Mouse (Mus musculus): ENCODE data around the gene Myo16.
A peak's percentile ranks its signal among the peaks of the same experiment; 100 is the strongest.

The Myo16 gene

DNA sequence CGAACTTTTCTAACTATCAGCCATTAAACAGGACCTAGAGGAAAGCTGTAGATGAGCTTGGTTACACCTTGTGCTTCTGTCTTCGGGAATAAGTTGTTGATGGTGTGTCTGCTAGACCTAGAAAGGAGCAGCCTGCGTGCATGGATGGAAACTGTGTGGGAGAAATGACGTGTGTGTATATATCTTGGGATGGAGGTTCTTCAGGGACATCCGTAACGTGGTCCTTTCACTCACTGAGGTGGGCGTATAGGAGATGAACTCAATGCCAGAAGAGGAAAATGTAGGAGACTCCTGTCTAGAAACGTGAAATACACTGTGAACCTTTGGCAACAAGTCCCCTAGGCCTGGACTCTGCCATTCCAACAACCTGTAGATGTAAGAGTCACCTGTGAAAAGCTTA lies 392.8 kb downstream of the Myo16 start:
- no peak for DNase-seq (ENCODE audit: low read depth, low spot score)

DNA sequence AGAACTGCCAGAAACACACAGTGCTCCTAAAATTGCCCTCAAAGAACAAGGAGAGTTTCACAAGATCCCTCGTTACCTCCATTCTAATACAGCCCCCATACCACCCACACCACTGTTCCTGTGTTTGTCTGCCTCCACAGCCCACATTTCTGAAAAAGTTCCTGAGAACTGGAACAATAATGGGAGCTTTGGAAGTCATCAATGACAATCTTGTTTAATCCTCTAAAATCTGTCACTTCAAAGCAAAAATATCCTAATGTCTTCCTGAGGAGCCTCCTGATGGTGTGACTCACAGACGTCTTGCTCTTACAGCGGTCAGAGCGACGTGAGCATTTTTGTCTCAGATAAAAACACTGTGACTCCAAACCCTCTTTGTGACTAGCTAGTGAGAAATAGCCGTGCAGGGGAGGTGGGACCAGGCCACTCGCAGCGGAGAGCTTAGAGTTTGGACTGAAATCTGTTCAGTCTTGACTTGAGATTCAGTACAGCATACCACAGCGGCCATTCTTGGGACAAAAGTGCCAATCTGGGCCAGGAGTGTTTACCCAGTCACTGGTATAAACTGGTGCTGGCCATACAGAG lies 394.4 kb downstream of the Myo16 start:
- no peak for DNase-seq (ENCODE audit: low read depth, low spot score)

DNA sequence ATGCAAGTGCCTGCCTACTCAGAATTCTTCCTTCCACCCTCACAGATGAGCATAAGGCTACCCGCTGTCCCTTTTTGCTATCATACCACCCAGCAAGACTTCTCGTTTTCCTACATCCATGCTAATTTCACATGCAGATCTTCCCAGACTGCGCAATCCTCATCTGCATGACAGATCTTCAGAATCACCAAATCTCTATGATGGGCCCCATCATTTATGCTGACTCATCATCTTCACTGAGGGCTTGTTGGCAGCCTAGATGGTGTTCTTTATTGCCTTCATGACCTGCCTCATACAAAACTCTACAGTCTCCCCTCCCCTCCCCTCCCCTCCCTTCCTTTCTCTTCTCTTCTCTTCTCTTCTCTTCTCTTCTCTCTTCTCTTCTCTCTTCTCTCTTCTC lies 395.7 kb downstream of the Myo16 start:
- DNase-seq (ENCODE audit: low read depth, low spot score): no peak

DNA sequence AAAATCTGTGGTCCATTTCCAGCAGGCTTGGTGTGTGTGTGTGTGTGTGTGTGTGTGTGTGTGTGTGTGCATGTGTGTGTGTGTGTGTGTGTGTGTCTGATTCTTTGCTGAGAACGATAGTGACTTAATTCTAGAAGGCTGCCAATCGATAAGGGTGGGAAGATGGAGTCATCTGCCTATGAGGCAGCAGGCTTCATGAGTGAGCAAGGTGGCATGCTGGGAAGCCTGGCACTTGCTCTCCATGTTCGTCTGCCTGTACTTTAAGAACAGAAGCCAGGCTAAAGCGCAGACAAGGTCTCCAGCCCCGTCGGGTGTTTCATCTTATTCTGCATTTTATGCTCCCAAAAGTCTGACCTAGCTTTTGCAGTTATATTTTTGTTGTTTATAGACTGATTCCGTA lies 404.2 kb downstream of the Myo16 start:
- no peak for DNase-seq (ENCODE audit: low read depth, low spot score)

DNA sequence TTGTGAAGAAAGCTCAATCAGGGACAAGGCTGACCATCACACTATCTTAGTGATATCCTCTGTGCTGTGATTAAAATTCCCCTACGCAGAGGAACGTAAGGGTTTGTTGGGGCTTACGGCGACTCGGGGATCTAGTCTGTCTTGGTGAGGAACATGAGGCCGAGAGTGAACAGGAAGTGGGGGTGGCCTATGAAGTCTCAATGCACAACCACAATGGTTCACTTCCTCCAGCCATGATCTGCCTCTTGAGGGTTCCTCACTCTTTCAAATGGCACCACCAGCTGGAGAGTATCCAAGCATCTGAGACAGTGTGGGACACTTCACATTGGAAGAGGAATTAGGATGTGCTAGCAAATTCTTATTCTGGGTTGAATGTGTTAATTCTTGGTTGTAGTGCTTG lies 405.8 kb downstream of the Myo16 start:
- DNase-seq (ENCODE audit: low read depth, low spot score): no peak

DNA sequence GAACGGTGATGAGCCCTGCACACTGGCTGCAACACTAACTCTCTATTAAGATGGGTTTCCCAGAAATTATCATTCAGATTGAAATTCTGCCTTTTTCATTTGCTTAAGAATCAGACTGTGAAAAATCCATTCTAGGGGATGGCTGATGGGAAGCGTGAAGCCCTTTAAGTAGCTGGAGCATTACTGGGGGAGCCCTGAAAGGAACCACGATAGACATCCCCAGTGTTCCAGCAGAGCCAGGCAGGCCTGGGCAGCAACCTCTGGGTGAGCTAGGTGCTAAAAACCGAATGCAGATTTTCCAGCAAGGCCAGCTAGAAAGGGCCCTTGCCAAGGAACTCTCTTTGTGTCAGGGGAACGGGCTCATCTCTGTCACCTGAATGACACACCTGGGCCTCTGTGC lies 407.9 kb downstream of the Myo16 start:
- no peak for DNase-seq (ENCODE audit: low read depth, low spot score)

DNA sequence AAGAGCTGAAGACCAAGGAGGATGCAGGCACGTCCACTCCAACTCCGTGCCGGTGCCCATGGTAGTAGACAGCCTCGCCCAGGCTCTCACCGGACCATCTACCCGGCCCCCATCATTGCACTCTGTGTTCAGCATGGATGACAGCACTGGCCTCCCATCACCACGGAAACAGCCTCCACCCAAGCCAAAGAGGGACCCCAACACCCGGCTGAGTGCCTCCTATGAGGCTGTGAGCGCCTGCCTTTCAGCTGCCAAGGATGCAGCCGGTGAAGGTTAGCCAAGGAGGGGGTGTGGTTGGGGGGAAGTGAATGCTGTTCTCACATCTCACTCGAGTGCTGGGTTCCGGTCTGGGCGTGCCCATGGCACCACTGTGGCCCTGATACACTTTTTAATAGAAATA lies 408.3 kb downstream of the Myo16 start:
- DNase-seq (ENCODE audit: low read depth, low spot score): no peak

DNA sequence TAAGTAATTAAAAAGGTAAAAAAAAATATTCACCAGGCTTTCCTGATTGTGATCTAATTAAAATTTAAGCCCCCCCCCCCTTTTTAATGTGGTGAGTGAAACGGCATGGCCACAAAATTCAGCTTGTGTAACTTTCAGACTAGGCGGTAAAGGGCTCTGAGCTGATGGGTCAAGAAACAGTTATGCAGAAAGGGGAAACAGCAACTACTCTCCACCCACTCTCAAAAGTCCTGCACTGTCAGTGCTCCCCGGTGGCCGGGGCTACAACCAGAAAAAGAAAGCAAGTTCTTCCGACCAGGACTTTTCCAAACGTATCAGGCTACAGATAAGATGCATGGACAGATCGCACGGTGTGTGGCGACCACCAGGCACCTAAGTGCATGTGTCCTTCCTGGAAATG lies 408.9 kb downstream of the Myo16 start:
- no peak for DNase-seq (ENCODE audit: low read depth, low spot score)

DNA sequence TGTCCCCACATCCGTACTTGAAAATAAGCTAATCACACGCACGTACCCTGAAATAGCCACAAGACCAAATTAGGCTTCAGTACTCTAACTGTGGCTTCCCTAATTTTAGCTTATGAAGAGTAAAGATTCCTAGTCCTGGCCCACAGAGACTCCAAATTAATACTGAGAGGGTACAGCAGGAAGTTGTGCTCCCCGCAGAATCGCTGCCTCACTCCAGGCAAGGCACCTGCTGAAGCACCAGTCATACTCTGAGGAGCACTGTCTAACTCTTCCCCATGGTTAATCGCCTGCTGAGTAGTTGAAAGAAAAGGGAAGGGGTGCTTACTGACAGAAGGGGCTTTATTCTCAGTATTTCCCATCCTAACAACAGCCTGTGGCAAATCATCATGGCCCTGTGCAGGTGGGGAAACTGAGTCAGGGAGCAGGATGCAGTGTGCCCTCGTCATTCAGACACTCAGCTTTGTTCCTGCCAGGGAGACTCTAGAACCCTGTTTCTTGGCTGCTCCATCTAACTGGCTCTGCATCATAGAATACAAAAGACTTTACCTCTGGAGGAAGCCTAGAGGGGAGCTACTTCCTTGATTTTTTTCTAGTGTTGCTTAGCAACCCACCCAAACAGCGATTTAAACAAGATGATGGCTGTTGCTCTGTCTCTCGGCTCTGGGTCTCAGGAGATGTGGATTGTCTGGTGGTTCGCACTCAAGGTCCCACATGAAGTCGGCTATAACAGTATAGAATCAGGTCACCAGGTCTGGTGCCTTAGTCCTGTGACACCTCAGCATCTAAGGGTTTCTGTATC lies 411.7 kb downstream of the Myo16 start:
- no peak for DNase-seq (ENCODE audit: low read depth, low spot score)

DNA sequence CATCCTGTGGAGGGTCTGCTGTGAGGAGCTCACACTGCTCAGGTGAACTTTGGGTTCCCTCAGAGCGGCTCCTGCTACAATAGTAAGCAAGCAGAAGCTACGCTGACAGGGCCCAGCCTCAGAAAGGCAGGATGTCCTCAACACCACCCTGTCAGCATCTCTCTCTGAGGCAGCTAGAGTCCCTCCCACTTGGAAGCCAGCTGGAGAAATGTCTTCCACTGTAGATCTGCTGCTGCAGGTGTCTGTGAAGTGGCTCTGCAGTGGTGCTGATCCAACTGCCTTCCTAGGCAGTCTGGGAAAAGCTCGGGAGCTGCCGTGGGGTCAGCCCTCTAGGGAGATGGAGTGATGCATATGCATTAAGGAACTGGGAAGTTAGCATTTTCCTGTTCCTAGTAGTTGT lies 414.7 kb downstream of the Myo16 start:
- DNase-seq (ENCODE audit: low read depth, low spot score): no peak

DNA sequence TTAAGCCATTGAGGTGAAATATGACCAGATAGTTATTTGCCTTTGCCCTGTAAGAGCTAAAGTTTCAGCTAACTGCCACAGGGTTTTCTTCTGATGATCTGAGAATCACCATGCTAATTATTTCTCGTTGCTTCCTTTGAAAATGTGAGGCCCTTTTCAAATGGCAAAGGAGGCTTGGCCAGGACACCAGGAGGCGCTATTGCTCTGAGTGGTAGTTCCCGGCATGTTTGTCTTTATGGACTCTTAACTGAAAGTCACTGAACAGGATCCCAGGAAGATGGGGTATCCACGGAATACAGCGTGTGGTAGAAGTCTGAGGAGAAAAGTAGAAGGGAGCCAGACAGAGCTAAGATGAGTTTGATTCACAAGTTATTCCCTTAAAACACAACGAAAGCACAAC lies 420.4 kb downstream of the Myo16 start:
- DNase-seq (ENCODE audit: low read depth, low spot score): peak; percentile 66

DNA sequence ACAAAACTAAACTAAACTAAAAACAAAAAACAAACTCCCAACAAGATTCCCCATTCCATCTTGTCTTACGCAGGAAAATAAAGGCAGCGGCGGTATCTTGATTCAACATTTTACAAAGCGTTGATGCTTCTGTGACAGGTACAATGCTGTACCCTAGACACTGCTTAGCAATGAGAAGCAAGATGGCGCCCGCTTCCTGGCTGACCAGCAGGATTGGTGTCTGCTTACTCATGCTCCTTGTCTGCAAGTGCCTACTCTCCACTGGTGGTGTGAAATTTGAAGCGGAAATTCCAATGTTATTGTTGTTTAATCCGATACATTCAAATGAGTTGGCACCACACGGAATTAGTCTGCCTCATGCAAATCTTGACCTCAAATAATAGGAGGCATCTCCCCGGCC lies 421.5 kb downstream of the Myo16 start:
- DNase-seq (ENCODE audit: low read depth, low spot score): peak; percentile 24

DNA sequence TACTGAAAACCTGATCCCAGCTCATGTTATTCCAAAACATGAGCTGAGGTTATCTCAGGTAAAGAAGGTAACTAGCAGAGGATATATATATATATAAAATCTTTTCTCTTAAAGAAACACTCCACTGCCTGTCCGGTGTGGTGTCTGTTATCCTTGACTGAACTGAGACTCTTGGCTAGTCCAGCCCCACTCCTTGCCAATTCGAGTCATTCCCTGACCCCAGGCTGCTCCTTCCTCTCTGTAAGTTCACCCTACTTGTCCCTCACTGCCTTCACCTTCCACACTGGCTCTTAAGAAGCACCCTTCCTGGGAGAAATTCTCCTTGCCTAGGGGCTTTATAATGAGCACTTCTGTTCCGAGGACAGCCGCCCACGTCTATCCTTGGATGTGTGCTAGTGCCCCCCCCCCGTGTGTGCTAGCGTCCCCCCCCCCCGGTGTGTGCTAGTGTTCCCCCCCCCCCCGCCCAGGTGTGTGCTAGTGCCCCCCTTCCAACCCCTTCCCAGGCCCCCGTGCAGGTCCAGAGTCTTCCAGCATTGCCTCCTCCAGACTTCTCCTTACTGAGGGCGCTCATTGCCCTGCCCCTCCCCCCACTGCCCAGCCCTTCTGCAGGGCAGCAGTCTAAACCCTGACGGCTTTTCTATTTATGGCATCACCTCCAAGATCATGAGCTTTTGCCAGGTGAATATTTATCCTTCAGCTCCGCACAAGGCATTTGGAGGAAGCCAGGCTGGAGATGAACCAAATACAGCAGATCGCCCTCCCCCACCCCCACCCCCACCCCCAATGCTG lies 433.4 kb downstream of the Myo16 start:
- no peak for DNase-seq (ENCODE audit: low read depth, low spot score)

DNA sequence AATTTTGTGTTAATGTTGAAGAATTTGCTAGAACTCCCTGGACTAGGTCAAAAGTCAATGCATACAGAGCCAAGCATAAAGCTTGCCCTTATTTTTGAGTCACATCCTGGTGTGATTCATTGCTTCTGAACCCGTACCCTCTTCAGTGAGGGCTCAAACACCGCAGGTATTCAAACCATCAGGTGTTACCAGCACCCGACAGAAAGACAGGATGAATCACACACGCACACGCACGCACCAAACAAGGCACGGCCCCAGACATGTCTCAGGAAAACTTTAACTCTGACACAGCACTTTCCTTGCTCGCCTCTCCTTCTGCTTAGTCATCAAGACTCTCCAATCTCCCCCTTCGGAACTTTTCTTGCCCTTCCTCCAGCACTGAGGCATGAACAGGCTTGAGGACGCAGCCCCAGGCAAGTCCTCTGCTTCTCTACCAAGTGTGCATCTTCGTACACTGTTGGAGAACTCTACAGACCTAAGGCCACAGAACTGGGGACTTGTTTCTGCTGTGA lies 435.8 kb downstream of the Myo16 start:
- DNase-seq (ENCODE audit: low read depth, low spot score): no peak

DNA sequence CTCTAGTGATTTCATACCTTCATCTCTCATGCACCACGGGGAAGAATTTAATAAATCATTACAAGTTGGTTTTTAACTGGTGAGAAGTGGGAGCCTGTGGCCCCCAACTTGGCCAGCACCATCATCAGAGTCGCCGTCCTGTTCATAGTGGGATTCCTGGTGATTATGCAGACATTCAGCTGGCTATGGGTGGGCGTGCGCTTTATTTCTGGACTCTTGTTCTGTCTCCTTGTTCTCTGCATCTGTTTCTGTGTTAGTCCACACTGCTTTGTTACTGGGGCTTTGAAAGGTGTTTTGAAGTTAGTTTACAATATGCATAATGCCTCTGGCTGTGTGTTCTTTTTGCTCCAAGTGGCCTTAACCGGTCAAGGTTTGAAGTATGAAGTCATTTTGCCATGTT lies 439.2 kb downstream of the Myo16 start:
- no peak for DNase-seq (ENCODE audit: low read depth, low spot score)

DNA sequence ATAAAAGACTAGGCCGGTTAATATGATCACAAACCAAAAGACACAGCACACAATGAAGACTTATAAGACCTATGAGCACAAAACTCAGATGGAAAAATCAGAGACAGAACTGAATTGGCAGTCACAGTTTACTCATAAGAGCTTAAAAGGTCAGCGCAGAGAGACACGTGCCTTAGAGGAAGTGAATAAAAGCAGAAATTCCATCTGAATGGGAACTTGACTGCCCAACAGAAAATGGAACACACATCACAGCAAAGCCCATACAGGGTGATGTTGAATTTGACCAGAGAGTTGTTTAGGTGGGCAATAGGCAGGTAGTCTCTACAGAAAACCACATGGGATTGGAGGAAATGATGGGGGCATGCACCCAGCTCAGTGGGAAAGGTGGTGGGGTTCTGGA lies 442.6 kb downstream of the Myo16 start:
- DNase-seq (ENCODE audit: low read depth, low spot score): no peak

DNA sequence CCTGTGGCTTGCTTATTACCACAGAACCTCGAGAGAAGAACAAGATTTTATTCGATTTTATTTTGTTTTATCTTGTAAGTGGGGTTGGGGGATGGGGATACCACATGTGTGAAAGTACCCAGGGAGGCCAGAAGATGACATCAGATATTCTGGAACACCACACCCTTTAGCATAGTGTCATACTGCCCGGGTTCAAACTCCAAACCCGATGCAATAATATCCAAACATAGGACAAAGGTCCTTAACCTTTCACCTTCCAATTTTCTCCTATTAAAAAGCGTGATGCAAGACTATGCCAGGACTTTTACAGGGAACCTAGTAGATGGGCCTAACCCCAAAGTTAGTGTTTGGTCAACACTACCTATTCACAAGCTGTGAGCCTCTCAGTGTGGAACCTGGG lies 443.9 kb downstream of the Myo16 start:
- no peak for DNase-seq (ENCODE audit: low read depth, low spot score)

DNA sequence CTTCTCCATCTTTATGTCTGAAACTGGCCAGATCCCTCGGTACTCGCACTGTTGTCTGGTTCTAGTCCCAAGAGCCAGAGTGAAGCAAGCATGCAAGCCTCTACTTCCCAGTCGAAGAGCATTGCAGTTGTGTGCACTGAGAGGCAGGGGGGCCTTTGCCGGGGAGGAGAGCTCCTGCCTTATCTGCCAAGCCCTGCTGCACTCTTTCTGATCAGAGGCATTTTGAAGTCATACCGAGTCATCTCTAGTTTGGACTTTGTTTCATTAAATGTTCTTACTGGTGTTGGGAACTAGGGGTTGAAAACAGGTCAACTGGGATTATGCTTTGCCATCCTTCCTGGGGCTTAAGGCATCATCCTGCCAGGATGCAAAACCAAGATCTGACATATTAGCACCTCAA lies 445.2 kb downstream of the Myo16 start:
- DNase-seq (ENCODE audit: low read depth, low spot score): no peak

DNA sequence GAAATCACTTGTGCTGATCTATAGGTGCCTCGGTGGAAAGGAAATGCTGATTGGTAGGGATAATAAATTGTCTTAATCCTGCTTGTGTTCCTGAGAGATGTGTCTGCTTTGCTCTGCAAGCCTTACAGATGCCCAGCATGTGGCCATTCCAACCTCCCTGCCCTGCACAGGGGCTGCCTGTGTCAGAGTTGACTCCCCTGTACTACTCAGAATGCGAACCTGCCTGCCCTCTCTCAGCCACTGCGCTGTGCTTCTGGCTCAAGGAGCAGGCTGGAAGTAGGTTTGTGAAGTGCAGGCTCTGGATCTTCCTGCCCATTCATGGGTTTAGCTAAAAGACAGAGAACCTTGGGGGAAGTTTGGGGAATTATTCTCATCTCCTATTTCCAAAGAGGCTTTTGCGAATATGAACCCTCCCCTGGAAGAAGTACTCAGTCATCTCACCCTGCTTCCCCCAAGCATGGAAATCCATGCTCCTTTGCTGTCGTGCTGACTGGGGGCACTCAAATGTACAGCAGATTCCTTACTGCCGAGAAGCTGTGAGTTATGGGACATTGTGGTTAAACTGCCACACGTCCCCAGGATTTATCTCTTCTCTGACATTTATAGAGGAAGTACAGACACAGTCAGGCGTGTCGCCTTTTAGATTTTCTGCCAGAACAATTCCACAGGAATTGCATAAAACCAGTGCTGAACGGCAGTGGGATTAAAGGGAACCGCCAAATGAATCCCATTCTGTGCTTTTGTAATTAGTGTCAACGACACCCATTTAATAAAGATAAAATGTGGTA lies 452.5 kb downstream of the Myo16 start:
- peak; percentile 9 for DNase-seq (ENCODE audit: low read depth, low spot score)

DNA sequence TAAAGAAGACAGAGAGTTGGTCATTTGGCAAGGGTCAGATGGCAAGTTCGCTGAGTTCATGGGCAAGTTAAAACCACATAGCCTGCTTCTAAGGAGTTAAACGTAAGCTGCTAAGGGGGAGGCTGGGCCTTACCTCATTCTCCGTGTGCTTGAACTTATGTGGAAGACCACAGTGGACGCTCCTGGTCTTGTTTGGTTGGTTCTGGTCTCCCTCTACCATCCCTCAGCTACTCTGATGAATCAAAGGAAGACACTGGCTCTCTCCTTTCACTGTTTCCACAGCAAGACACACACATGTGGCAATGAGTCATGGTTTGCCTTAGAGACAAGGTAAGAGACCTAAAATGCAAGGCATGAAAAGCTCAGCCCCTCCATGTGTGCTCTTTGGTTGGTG lies 453.1 kb downstream of the Myo16 start:
- DNase-seq (ENCODE audit: low read depth, low spot score): no peak

DNA sequence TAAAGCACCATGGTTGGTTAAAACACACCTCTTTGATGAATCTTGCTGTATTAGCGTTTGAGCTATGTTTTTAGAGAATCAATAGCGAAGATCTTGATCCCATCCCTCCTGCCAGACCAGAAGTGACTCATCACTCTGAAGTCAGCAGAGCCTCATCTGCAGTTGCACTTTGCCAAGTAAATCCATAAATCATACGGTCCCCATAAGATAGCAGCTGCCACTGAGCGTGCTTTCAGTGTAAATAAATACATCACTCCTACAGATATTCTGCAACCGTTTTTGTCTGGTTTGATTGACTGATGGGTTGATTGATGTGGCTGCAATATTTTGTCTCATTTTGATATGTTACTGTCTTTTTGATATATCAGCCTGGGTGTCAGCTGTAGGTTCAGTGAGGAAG lies 457.9 kb downstream of the Myo16 start:
- DNase-seq (ENCODE audit: low read depth, low spot score): no peak

DNA sequence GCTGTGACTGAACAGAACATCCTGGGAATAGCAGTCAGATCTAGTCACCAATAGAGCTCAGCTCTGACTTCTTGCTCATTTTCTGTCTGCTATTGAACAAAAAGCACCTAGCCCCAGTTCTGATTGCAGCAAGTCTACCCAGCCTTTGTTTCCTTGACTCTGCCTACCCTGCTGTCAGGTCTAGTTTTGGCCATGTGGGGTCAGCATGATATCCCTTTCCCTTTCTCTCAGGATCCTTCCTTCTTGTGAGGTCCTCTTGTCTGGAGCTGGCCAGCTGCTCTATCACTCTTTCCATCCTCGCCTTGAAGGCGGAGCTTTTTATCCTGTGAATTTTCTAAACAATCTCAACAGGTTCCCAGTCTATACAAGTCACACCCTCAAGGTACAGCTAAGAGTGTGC lies 459.7 kb downstream of the Myo16 start:
- no peak for DNase-seq (ENCODE audit: low read depth, low spot score)
